Mouse (Mus musculus): ENCODE results near the gene Cip2a. TPM values are rescaled to one million over a fixed set of nuclear protein-coding genes. Genes with fewer than 3 reads are reported as not detected.

The Cip2a gene
- polyA plus RNA-seq, 1 experiment from 2014 or later = 24.4 TPM

Other genes starting within 250 kb of the Cip2a start
- gene Trat1, start 222.2 kb upstream of the Cip2a start, polyA plus RNA-seq (2014; fragmentation: Nextera tagmentation; extraction: Ambion mirVana) = 0.04 TPM in 1 of 2 replicates, not detected in the other
- gene Retnlb, start 177.3 kb upstream of the Cip2a start, polyA plus RNA-seq (2014; fragmentation: Nextera tagmentation; extraction: Ambion mirVana) = not detected in 2 replicates
- not detected in 2 replicates for gene Retnla, start 151.6 kb upstream of the Cip2a start, polyA plus RNA-seq (2014; fragmentation: Nextera tagmentation; extraction: Ambion mirVana)
- 0.74 and 0.76 TPM in 2 replicates for gene Retnlg, start 121.6 kb upstream of the Cip2a start, polyA plus RNA-seq (2014; fragmentation: Nextera tagmentation; extraction: Ambion mirVana)
- gene Dzip3, start within 50 bp of the Cip2a start, polyA plus RNA-seq (2014; fragmentation: Nextera tagmentation; extraction: Ambion mirVana) = 33.3 and 40.9 TPM in 2 replicates
- gene Myh15, start 63.3 kb downstream of the Cip2a start, polyA plus RNA-seq (2014; fragmentation: Nextera tagmentation; extraction: Ambion mirVana) = 0.03 and 0.07 TPM in 2 replicates